Mouse (Mus musculus): ENCODE results near the gene Nbas. TPM values are rescaled to one million over a fixed set of nuclear protein-coding genes. Genes with fewer than 3 reads are reported as not detected.

Nbas gene
- polyA plus RNA-seq, 2 experiments = 18.9 to 21.1 TPM

- Histone ChIP-seq H3K27me3 (ENCODE audit: control insufficient read depth, insufficient read depth, low read length) (no peaks in the 10 kb centered on the region), H3K4me3 (replicated peaks; ENCODE audit: low read length) (no peak overlapping the region), H3K27ac (replicated peaks; ENCODE audit: low read depth, low read length) (no peak overlapping the region), H3K4me2 (replicated peaks; ENCODE audit: low read depth, low read length, severe bottlenecking) (no peak overlapping the region), H3K9me3 (ENCODE audit: control insufficient read depth, low read length) (no peaks in the 10 kb centered on the region), H3K4me1 (ENCODE audit: control insufficient read depth, insufficient read depth, low read length) (no peaks in the 10 kb centered on the region), H3K9ac (ENCODE audit: low read depth, low read length, severe bottlenecking) (no peak overlapping the region), H3K36me3 (ENCODE audit: control insufficient read depth, insufficient read depth, low read length) (no peaks in the 10 kb centered on the region; the same call in 1 of the 2 replicates)
- TF ChIP-seq POLR2A (IDR thresholded peaks at IDR 0.05; ENCODE audit: borderline replicate concordance, extremely low read depth, insufficient read depth, insufficient read length) = no peak
- DNase-seq (ENCODE audit: low spot score) = no peak
- ATAC-seq (ENCODE audit: low FRiP score, low read depth) = no peak
- 68% methylated on average over 3 of the region's 3 CpGs for WGBS
Observed at GRCm38 (mm10) chr12:13486278-13486677, 217.3 kb downstream of the Nbas start.

GRCm38 (mm10) chr12:13497211-13497610 is 228.3 kb downstream of the Nbas start:
- Histone ChIP-seq H3K36me3 (ENCODE audit: control insufficient read depth, insufficient read depth, low read length) (no peaks in the 10 kb centered on the region), H3K9ac (ENCODE audit: low read depth, low read length, severe bottlenecking) (no peak overlapping the region), H3K27ac (replicated peaks; ENCODE audit: low read depth, low read length) (no peak overlapping the region), H3K27me3 (ENCODE audit: control insufficient read depth, insufficient read depth, low read length) (no peaks in the 10 kb centered on the region), H3K4me2 (replicated peaks; ENCODE audit: low read depth, low read length, severe bottlenecking) (no peak overlapping the region), H3K9me3 (ENCODE audit: control insufficient read depth, low read length) (no peaks in the 10 kb centered on the region), H3K4me1 (ENCODE audit: control insufficient read depth, insufficient read depth, low read length) (no peaks in the 10 kb centered on the region), H3K4me3 (replicated peaks; ENCODE audit: low read length) (no peak overlapping the region)
- WGBS = 85% methylated on average over 6 of the region's 6 CpGs
- no peak for TF ChIP-seq POLR2A (IDR thresholded peaks at IDR 0.05; ENCODE audit: borderline replicate concordance, extremely low read depth, insufficient read depth, insufficient read length)
- DNase-seq (ENCODE audit: low spot score) = no peak
- ATAC-seq (ENCODE audit: low FRiP score, low read depth) = no peak

DNA sequence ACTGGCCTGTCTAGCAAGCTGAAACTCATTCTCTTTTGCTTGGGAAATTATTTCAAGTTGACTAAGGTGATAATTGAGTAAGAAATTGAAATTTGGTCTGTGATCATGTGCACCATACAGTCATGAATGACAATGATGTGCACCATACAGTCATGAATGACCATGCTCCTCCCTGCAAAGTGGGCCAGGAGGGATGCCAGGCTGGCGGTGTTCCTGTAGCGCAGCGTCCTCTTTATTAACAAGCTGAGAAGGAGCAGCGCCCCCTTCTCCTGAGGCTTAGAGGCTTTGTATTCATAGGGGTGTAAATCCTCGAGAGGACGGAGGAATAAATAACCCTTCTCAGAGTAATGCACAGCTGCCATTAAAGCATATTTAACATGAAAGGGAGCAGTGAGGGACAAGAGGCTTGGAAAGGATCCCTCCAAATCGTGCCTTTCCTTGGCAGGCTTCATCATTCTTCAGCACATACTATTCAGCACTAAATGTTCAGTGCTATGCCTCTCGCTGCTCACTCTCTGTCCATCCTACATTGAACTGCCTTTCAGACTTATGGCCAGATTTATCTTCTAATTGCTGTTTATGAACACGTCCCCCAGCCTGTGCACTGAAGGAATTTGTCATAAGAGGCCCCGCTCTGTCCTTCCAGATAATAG is 230.4 kb downstream of the Nbas start:
- DNase-seq (ENCODE audit: low spot score) = no peak
- no peak overlapping the region for H3K4me3 ChIP-seq (replicated peaks; ENCODE audit: low read length)
- no peaks in the 10 kb centered on the region for H3K9me3 ChIP-seq (ENCODE audit: control insufficient read depth, low read length)
- no peaks in the 10 kb centered on the region for H3K27me3 ChIP-seq (ENCODE audit: control insufficient read depth, insufficient read depth, low read length)
- ATAC-seq (ENCODE audit: low FRiP score, low read depth) = no peak
- H3K27ac ChIP-seq (replicated peaks; ENCODE audit: low read depth, low read length) = no peak overlapping the region
- H3K9ac ChIP-seq (ENCODE audit: low read depth, low read length, severe bottlenecking) = no peak overlapping the region
- no peaks in the 10 kb centered on the region for H3K36me3 ChIP-seq (ENCODE audit: control insufficient read depth, insufficient read depth, low read length)
- H3K4me2 ChIP-seq (replicated peaks; ENCODE audit: low read depth, low read length, severe bottlenecking) = no peak overlapping the region
- no peak for TF ChIP-seq POLR2A (IDR thresholded peaks at IDR 0.05; ENCODE audit: borderline replicate concordance, extremely low read depth, insufficient read depth, insufficient read length)
- 74% methylated on average over 10 of the region's 10 CpGs for WGBS
- H3K4me1 ChIP-seq (ENCODE audit: control insufficient read depth, insufficient read depth, low read length) = no peaks in the 10 kb centered on the region

DNA sequence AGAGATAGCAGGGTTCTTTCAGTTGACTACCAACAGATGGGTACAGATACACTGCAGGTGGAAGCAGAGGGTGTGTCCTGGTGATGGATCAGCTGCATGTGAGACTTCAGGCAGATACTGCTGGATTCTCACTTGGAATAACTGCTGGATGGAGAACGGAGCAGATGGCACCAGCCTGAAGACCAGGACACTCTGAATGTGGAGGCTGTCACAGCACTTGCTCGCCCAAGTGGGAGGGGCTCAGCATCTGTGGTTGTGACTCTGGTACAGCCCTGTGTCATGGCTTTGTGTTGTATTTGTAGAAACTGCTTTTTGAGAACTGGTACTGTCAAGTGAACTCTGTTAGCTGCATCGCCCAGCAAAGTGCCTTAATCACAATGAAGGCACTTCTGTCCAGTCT is 231.3 kb downstream of the Nbas start:
- DNase-seq (ENCODE audit: low spot score) (no peak), ATAC-seq (ENCODE audit: low FRiP score, low read depth) (no peak)
- H3K4me3 ChIP-seq (replicated peaks; ENCODE audit: low read length) = no peak overlapping the region
- H3K27ac ChIP-seq (replicated peaks; ENCODE audit: low read depth, low read length) = no peak overlapping the region
- H3K9me3 ChIP-seq (ENCODE audit: control insufficient read depth, low read length) = no peaks in the 10 kb centered on the region
- no peaks in the 10 kb centered on the region for H3K27me3 ChIP-seq (ENCODE audit: control insufficient read depth, insufficient read depth, low read length)
- no peak overlapping the region for H3K4me2 ChIP-seq (replicated peaks; ENCODE audit: low read depth, low read length, severe bottlenecking)
- no peak overlapping the region for H3K9ac ChIP-seq (ENCODE audit: low read depth, low read length, severe bottlenecking)
- no peaks in the 10 kb centered on the region for H3K36me3 ChIP-seq (ENCODE audit: control insufficient read depth, insufficient read depth, low read length)
- H3K4me1 ChIP-seq (ENCODE audit: control insufficient read depth, insufficient read depth, low read length) = no peaks in the 10 kb centered on the region
- WGBS = 93% methylated on average over 3 of the region's 3 CpGs
- no peak for TF ChIP-seq POLR2A (IDR thresholded peaks at IDR 0.05; ENCODE audit: borderline replicate concordance, extremely low read depth, insufficient read depth, insufficient read length)

DNA sequence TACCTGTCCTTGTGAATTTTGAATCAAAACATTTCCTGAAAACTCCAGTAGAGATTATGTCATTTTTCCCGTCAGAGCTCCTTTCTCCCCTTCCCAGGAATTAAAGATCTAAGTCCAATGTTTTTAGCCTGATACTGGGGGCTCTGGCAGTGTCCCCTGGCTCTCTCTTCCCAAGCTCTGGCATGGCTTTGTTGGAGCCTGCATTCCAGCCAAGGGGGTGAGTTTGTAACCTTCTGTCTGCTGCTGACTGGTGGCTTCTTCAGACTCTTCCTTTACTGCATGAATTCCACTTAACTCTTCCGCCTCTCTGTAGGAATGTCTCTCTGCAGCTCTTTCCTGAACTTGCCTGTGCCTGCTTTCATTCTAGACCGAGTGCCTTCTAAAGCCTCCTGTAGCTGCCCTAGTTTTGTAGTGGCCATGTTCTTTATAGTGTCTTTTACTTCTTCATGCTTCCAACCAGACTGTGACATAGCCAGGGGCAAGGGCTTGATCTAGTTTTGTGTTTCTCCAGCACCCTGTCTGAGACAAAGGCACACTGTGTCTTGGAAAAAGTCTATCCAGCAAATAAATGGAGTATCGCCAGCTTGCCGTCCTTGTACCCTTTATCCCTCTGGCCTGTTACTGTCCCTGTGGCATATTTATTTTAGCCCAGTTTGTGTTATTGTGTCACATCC is 236.0 kb downstream of the Nbas start:
- H3K4me3 ChIP-seq (replicated peaks; ENCODE audit: low read length) = no peak overlapping the region
- H3K27me3 ChIP-seq (ENCODE audit: control insufficient read depth, insufficient read depth, low read length) = no peaks in the 10 kb centered on the region
- ATAC-seq (ENCODE audit: low FRiP score, low read depth) (no peak), DNase-seq (ENCODE audit: low spot score) (no peak)
- no peaks in the 10 kb centered on the region for H3K36me3 ChIP-seq (ENCODE audit: control insufficient read depth, insufficient read depth, low read length)
- H3K4me2 ChIP-seq (replicated peaks; ENCODE audit: low read depth, low read length, severe bottlenecking) = no peak overlapping the region
- no peaks in the 10 kb centered on the region for H3K4me1 ChIP-seq (ENCODE audit: control insufficient read depth, insufficient read depth, low read length)
- H3K9me3 ChIP-seq (ENCODE audit: control insufficient read depth, low read length) = no peaks in the 10 kb centered on the region
- H3K27ac ChIP-seq (replicated peaks; ENCODE audit: low read depth, low read length) = no peak overlapping the region
- TF ChIP-seq POLR2A (IDR thresholded peaks at IDR 0.05; ENCODE audit: borderline replicate concordance, extremely low read depth, insufficient read depth, insufficient read length) = no peak
- H3K9ac ChIP-seq (ENCODE audit: low read depth, low read length, severe bottlenecking) = no peak overlapping the region
- WGBS = 81% methylated on average over 5 of the region's 5 CpGs
